Mouse (Mus musculus) adrenal gland, postnatal 10 days (tissue): ENCODE measurements around the gene Arsk. TPM values are rescaled to one million over a fixed set of nuclear protein-coding genes. Genes with fewer than 3 reads are reported as not detected.

ENCODE experiments used
- DNase-seq: peaks from one replicate; pipeline ENCODE4 v3.0.0; 2021; ENCODE audit warnings: mixed read lengths
- long read RNA-seq, 2 experiments: library from polyadenylated mRNA; stranded (forward); transcript quantifications; one replicate each; pipeline ENCODE4 v2.0.0; 2021
- total RNA-seq, 2 experiments: library from RNA; stranded (reverse); gene quantifications; 2 replicates each; pipeline ENCODE4 v1.2.3; 2021

Arsk gene
- 1 to 10 TPM; 5.8 to 7.1 TPM for total RNA-seq
- long read RNA-seq, experiment 1, transcript Arsk-201 (8 exons, 3,657 nt), result major isoform, 5 of 5 reads
- long read RNA-seq, experiment 1, partial matches to known transcripts, result 0 of 5 reads
- long read RNA-seq, experiment 1, other reads (novel, unspliced or antisense), result 0 of 5 reads
- long read RNA-seq, experiment 2, partial matches to known transcripts, result 2 of 6 reads
- long read RNA-seq, experiment 2, other reads (novel, unspliced or antisense), result 1 of 6 reads

- DNase-seq, result peak; percentile 94
These were observed at the start of gene Arsk, which contains the start of gene Ttc37 for GRCm38 (mm10) chr13:76098493-76099303. Gene Arsk (minus strand): TSS chr13:76098660. Gene Ttc37 (plus strand): TSS chr13:76098734.

GRCm38 (mm10) chr13:76141117-76141808 is 42.8 kb upstream of the Arsk start:
- no peak for DNase-seq

GRCm38 (mm10) chr13:76138862-76139261 is 40.4 kb upstream of the Arsk start:
- no peak for DNase-seq

- DNase-seq, result no peak
These were observed 34.0 kb upstream of the Arsk start for GRCm38 (mm10) chr13:76132415-76132814.

GRCm38 (mm10) chr13:76128799-76129198 is 30.3 kb upstream of the Arsk start:
- DNase-seq, result no peak

GRCm38 (mm10) chr13:76109069-76109824 is 10.8 kb upstream of the Arsk start:
- DNase-seq, result no peak

- no peak for DNase-seq
These were observed 3.5 kb upstream of the Arsk start for GRCm38 (mm10) chr13:76101989-76102388.

GRCm38 (mm10) chr13:76098116-76098492 is 356 bp downstream of the Arsk start:
- peak; percentile 63 for DNase-seq

- DNase-seq, result no peak
These were observed 24.1 kb downstream of the Arsk start for GRCm38 (mm10) chr13:76074323-76074722.

GRCm38 (mm10) chr13:76064363-76064945 is 34.0 kb downstream of the Arsk start:
- no peak for DNase-seq

GRCm38 (mm10) chr13:76063548-76063947 is 34.9 kb downstream of the Arsk start:
- no peak for DNase-seq

GRCm38 (mm10) chr13:76062569-76062968 is 35.9 kb downstream of the Arsk start:
- no peak for DNase-seq

- no peak for DNase-seq
These were observed 36.3 kb downstream of the Arsk start for GRCm38 (mm10) chr13:76062126-76062525.

GRCm38 (mm10) chr13:76059591-76059990 is 38.9 kb downstream of the Arsk start:
- DNase-seq, result no peak

- no peak for DNase-seq
These were observed 41.0 kb downstream of the Arsk start for GRCm38 (mm10) chr13:76057267-76058069.

- no peak for DNase-seq
These were observed 41.6 kb downstream of the Arsk start, which contains the start of gene Gpr150 for GRCm38 (mm10) chr13:76056896-76057266. Gene Gpr150 (minus strand): TSS chr13:76056996.

GRCm38 (mm10) chr13:76056261-76056724 is 42.2 kb downstream of the Arsk start:
- peak; percentile 70 for DNase-seq

GRCm38 (mm10) chr13:76055391-76056232 is 42.8 kb downstream of the Arsk start:
- peak; percentile 29 for DNase-seq

- DNase-seq, result no peak
These were observed 53.5 kb downstream of the Arsk start for GRCm38 (mm10) chr13:76044971-76045370.

GRCm38 (mm10) chr13:76042455-76042854 is 56.0 kb downstream of the Arsk start:
- DNase-seq, result no peak
